Mouse (Mus musculus): ENCODE measurements around the gene Plpp4.

- TF ChIP-seq POLR2A (IDR thresholded peaks at IDR 0.05; ENCODE audit: borderline replicate concordance, low read depth, low read length) (no peak), CTCF (IDR thresholded peaks at IDR 0.05; ENCODE audit: low read depth, low read length) (no peak)
Observed at GRCm38 (mm10) chr7:129278801-129279200, 22.0 kb downstream of the Plpp4 start.
